Mouse (Mus musculus): ENCODE data around the gene Sstr2.

The Sstr2 gene

DNA sequence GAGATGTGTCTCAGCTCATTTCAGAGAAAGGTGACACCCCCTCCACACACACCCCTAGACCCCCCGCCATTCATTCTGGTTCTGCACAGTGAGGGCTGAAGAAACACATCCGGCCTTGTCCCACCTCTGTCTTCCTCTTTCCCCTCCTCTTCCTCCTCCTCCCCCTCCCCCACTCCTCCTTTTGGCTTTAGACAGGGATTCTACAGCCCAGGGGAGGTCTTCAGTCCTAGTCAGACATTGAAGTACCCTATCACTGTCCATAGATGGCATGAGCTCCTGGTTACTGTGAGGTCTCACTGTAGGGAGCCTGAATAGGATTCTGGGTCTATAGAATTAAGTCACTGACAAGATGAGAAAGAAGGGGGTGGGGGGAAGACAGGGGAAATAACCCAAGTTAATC is 1.9 kb downstream of the Sstr2 start:
- no peak for DNase-seq

DNA sequence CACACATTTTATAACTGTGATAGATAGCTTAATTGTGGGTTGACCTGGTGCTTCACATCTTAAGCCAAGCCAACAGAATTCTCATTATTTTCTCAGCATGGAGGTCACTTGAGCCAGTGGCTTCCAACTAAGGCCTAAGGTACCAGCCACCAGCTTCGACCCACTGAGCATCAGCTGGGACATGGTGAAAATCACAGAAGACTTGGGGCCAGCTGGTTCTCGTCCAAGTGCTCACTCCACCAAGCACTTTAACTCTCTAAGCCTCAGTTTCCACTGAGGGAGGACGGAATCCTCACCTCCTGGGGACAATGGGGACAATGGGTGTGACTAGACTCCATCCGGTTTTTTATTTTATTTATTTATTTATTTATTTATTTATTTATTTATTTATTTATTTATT is 2.9 kb downstream of the Sstr2 start:
- DNase-seq, result no peak

DNA sequence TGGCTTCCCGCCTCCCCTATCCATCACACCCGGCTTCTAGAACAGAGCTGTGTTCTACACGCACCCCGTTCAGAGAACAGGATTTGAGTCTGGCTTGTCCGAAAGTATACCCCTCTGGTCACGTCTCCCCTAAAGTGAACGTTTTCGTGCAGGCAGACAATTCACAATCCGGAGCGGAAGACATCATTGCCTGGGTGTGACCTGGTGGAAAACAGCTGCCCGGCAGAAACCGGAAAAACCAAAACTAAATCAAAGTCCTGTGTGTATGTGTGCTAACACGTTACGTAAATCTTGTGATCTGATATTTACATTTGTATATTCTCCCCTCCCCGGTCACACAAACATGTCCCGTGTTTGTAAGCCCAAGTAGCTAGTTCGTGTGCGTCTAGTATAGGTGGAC is 6.3 kb downstream of the Sstr2 start:
- DNase-seq, result peak; percentile 21 to 52

DNA sequence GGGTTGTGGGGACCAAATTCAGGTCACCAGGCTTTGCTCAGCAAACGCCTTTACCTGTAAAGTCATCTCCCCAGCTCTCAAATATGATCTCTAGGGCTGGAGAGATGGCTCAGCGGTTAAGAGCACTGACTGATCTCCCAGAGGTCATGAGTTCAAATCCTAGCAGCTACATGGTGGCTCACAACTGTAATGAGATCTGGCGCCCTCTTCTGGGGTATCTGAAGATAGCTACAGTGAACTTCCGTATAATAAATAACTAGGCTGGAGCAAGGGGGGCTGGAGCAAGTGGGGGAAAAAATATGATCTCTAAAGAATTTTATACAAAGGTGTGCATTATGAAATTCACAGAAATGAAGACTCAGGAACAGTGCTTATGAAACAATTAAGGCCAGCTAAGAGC is 8.6 kb downstream of the Sstr2 start:
- no peak for DNase-seq

- no peak for DNase-seq
These were observed 11.5 kb downstream of the Sstr2 start for GRCm38 (mm10) chr11:113630642-113631041.

GRCm38 (mm10) chr11:113631302-113631701 is 12.2 kb downstream of the Sstr2 start:
- DNase-seq, result peak in 1 of 2 experiments; percentile 20

DNA sequence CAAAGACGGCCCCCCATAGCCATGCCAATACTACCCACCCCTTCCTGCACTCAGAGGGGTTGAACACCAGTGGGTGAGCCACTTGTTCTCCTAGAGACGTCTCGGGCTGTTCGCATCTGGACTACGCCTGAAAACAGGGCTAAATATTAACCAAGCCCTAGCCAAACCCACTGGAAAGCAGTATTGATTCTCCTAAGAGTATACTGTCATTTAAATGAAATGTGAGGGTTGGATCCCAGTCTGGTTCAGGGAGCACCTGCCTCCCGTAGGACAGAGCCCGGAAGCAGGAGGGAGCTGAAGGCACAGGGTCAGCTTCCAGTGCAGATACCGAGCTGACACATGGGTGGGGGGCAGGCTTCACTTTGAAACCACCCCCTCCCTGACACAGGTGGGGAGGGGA is 12.7 kb downstream of the Sstr2 start:
- no peak for DNase-seq

GRCm38 (mm10) chr11:113632303-113632702 is 13.2 kb downstream of the Sstr2 start:
- no peak for DNase-seq

DNA sequence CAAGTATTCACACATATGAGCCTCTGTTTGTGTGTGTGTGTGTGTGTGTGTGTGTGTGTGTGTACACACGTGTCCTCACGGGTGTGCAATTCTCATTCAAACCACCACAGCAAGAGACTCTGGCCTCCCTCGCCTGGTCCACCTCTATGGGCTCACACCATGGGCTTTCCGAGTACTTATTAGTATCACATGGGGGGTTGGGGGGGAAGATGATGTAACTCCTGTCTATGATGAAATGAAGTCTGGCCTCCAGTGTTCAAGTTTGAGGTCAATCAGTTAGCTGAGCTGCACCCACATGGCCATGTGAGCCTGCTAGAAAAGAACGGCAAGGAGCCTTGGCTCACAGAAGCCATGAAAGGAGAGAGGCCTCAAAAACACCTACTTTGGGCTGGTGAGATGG is 14.3 kb downstream of the Sstr2 start:
- DNase-seq, result no peak

DNA sequence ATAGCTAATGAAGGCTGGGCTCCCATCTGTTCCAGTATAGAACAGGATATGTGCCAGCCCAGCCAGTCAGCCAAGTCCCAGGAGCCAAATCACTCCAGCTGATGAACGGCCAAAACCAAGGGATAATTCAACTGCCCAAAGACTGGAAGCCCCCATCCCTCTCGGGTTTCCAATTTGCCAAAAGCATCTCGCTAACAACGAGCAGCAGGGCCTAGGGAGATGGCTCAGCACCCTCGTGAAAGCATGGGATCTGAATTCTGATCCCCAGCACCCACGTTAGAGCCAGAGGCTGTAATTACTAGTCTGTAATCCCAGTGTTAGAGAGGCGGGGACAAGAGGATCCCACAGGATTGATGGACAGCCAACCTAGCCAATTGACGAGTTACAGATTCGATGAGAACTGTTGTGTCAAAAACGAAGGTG is 15.6 kb downstream of the Sstr2 start:
- no peak for DNase-seq

GRCm38 (mm10) chr11:113638680-113639079 is 19.5 kb downstream of the Sstr2 start:
- no peak for DNase-seq

GRCm38 (mm10) chr11:113645181-113645580 is 26.0 kb downstream of the Sstr2 start:
- DNase-seq, result no peak

GRCm38 (mm10) chr11:113648152-113648551 is 29.0 kb downstream of the Sstr2 start:
- peak; percentile 79 to 88 for DNase-seq

GRCm38 (mm10) chr11:113648690-113649352 is 29.7 kb downstream of the Sstr2 start, which contains the start of gene Cog1:
Cog1 (plus strand) TSS chr11:113649169.
- DNase-seq, result no peak

- peak; percentile 79 to 81 for DNase-seq
These were observed 30.4 kb downstream of the Sstr2 start, which contains the start of gene Slc39a11 for GRCm38 (mm10) chr11:113649353-113650210. Slc39a11 (minus strand) TSS chr11:113650079.

DNA sequence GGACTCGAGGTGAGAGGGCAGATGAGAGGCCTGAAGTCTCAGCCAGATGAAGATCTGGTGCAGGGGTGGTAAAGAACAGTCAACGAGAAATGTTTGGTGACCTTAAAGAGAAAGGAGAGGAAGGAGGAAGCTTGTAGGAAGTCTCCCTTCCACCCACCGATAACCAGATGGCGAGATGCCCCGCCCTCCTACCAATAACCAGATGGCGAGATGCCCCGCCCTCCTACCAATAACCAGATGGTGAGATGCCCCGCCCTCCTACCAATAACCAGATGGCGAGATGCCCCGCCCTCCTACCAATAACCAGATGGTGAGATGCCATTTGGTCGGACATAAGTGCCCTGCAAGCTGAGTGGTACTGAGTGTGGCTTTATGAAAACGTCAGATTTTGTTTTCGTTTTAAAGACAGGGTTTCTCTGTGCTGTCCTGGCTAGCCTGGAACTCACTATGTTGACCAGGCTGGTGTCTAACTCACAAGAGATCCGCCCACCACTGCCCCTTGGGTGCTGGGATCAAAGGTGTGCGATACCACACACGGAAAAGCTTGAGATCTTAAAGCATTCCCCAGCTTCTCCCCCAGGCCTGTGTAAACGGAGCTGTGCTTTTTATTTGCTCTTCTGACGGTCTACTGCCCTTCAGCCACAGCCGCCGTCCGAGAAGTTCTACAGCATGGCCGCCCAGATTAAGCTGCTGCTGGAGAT is 32.2 kb downstream of the Sstr2 start:
- no peak for DNase-seq

- DNase-seq, result peak; percentile 64 to 66
These were observed 32.7 kb downstream of the Sstr2 start for GRCm38 (mm10) chr11:113651907-113652273.

DNA sequence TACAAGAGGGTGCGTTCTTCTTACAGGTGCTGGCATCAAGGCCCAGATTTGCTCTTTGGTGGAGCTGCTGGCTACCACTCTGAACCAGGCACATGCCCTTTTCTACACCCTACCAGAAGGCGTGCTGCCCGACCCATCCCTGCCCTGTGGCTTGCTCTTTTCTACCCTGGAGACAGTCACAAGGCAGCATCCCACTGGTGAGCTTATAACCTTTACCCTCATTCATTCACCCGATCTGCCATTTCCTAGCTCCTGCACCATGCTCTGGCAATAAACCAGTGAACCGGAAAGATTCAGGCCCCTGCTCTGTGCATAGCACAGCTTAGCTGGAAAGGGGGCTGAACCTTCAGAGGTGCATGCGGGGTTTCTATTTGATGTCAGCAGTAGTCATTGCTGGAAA is 33.4 kb downstream of the Sstr2 start:
- no peak for DNase-seq

- DNase-seq, result no peak
These were observed 35.0 kb downstream of the Sstr2 start for GRCm38 (mm10) chr11:113654105-113654504.

- DNase-seq, result no peak
These were observed 35.6 kb downstream of the Sstr2 start for GRCm38 (mm10) chr11:113654561-113655270.

GRCm38 (mm10) chr11:113656511-113656932 is 37.4 kb downstream of the Sstr2 start:
- DNase-seq, result no peak

GRCm38 (mm10) chr11:113657221-113657620 is 38.1 kb downstream of the Sstr2 start:
- DNase-seq, result no peak

DNA sequence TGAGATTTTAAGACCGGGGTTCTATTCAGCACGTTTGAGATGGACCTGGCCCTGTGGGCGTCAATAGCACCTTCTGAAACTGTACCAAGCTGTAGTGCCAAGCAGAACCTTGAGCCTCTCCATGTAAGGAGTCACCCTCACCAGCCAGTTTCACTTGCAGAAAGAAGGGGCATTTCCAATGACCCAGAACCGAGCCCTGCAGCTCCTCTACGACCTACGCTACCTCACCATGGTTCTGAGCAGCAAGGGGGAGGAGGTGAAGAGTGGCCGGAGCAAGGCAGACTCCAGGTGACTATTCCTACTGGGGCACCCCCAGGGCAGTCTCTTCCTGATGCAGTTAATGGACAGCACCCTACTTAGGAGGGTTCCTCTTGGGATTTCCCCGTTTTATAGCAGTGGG is 39.2 kb downstream of the Sstr2 start:
- DNase-seq, result no peak

Measured in lung, postnatal 4 days (tissue).